Comparison of ENCODE assay signal across 27 mouse cellular contexts in the genomic region with DNA sequence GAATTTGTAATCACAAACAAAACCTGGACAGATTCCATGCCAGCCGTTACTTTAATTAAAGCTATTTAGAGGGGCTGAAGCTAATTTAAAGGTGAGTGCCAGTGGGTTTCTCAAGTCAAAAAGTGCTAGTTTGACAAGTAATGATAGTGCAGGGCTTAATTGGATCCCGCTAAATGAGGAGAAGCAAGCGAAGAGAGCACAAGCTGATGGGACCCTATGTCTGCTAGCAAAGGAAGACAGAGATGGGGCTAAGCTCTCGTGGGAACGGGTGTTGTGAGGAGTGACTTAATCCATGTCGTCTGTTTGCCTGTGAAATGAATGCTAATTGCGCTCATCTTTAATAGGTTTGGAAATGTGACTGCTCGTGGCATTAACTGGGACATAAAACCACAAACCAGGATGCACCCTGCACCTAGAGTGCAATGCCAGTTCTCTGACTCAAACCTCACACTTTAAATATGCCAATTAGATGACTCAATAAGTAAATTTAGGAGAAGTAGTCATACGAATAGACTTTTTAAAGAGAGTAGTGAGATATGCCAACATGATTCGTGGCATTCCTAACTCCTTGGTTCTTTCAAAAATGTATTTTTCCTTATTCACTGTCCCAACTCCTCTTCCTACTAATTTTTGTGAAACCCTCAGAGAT.
A peak's percentile ranks its signal among the peaks of the same experiment; 100 is the strongest.
DNase-seq lines count a peak whose midpoint lies in the region; ATAC-seq and TF ChIP-seq lines count a peak whose summit lies in the region.
"Had no signal": no experiment of that assay in that cellular context is flagged by ENCODE, and none has a peak within 500 bp of the region (broad histone marks: within the 10 kb centered on the region; RNA-seq: fewer than 3 reads in every experiment).

No protein-coding gene starts in this region.

- no peak overlapping the region for H3K9ac ChIP-seq in liver, postnatal 0 days (replicated peaks)
- H3K9ac ChIP-seq: heart, embryonic 13.5 days; hindbrain, embryonic 15.5 days; kidney, embryonic 15.5 days; liver, embryonic 14.5 days; lung, embryonic 14.5 days; midbrain, embryonic 15.5 days had no signal

- peak; percentile 73 for ATAC-seq in frontal cortex, adult (ENCODE audit: low TSS enrichment)
- ATAC-seq in liver, postnatal 0 days = no peak
- ATAC-seq: midbrain, embryonic 15.5 days had no signal

- no peak for TF ChIP-seq EP300 in liver, postnatal 0 days (IDR thresholded peaks at IDR 0.05; ENCODE audit: low read depth)

- no peak overlapping the region for H3K4me2 ChIP-seq in liver, postnatal 0 days (ENCODE audit: low read depth, low read length)
- H3K4me2 ChIP-seq: heart, embryonic 13.5 days; hindbrain, embryonic 15.5 days; kidney, embryonic 15.5 days; lung, embryonic 14.5 days; midbrain, embryonic 15.5 days had no signal

- no peak for TF ChIP-seq CTCF in liver, postnatal 0 days (IDR thresholded peaks at IDR 0.05; ENCODE audit: low read depth)

- H3K4me1 ChIP-seq in liver, postnatal 0 days (ENCODE audit: insufficient read depth) = no peaks in the 10 kb centered on the region
- H3K4me1 ChIP-seq: forebrain, embryonic 10.5 days; hindbrain, embryonic 15.5 days; kidney, embryonic 15.5 days; midbrain, embryonic 15.5 days had no signal

- no peak overlapping the region for H3K4me3 ChIP-seq in liver, postnatal 0 days (ENCODE audit: low read depth, low read length)
- H3K4me3 ChIP-seq: forebrain, embryonic 10.5 days; heart, embryonic 13.5 days; hindbrain, embryonic 15.5 days; kidney, embryonic 15.5 days; midbrain, embryonic 15.5 days had no signal

- H3K9me3 ChIP-seq in liver, postnatal 0 days (ENCODE audit: low read length) = no peaks in the 10 kb centered on the region
- H3K9me3 ChIP-seq: forebrain, embryonic 10.5 days; heart, embryonic 13.5 days; hindbrain, embryonic 15.5 days; kidney, embryonic 15.5 days; midbrain, embryonic 15.5 days had no signal

- H3K27ac ChIP-seq in liver, postnatal 0 days (ENCODE audit: low read depth) = no peak overlapping the region
- H3K27ac ChIP-seq: forebrain, embryonic 10.5 days; heart, embryonic 13.5 days; hindbrain, embryonic 15.5 days; kidney, embryonic 15.5 days; liver, embryonic 14.5 days; midbrain, embryonic 15.5 days had no signal

- no peak for DNase-seq in frontal cortex, postnatal 10 days (ENCODE audit: low spot score in 2 of 2)
- DNase-seq in 3134 (ENCODE audit: extremely low read depth, insufficient read length, low spot score) = peak; percentile 47
- peak; percentile 87 for DNase-seq in Muller cell, postnatal 12 days (ENCODE audit: inconsistent ontology term)
- DNase-seq in fat pad, adult 2 months (ENCODE audit: extremely low read depth, low read depth, low spot score) = peak; percentile 16
- DNase-seq in right cerebral cortex, postnatal 10 days (ENCODE audit: low spot score in 2 of 2) = no peak
- no peak for DNase-seq in liver, postnatal 0 days
- DNase-seq: adrenal gland, adult 2 months; adrenal gland, postnatal 36 days; cerebellum, adult 8-10 months; cerebellum, postnatal 25 days; gastrocnemius, postnatal 10 days; heart, postnatal 10 days; kidney, adult 18-20 months; kidney, postnatal 25 days; liver; lung, embryonic 14.5 days; lung, postnatal 14 days; right cerebral cortex, postnatal 4 days; thymus, postnatal 14 days had no signal

- H3K36me3 ChIP-seq in liver, postnatal 0 days (replicated peaks; ENCODE audit: insufficient read depth, low read length) = no peaks in the 10 kb centered on the region
- H3K36me3 ChIP-seq: forebrain, embryonic 10.5 days; heart, embryonic 13.5 days; hindbrain, embryonic 15.5 days; kidney, embryonic 15.5 days; midbrain, embryonic 15.5 days had no signal

- H3K27me3 ChIP-seq in liver, postnatal 0 days (ENCODE audit: insufficient read depth, low read length) = no peaks in the 10 kb centered on the region
- H3K27me3 ChIP-seq: CH12.LX; heart, embryonic 13.5 days; hindbrain, embryonic 15.5 days; kidney, embryonic 15.5 days; midbrain, embryonic 15.5 days had no signal

- 78% methylated on average over 10 of the region's 10 CpGs for WGBS in liver, postnatal 0 days (ENCODE audit: insufficient replicate concordance)

Comparison
In these comparisons a context has a peak if more than half of its experiments do, and no peak if none do; other contexts are left out.
1. DNase-seq: peak in 3134 (single experiment), Muller cell, postnatal 12 days (single experiment) and fat pad, adult 2 months (single experiment); none in frontal cortex, postnatal 10 days (0 of 2), right cerebral cortex, postnatal 10 days (0 of 2) and liver, postnatal 0 days (single experiment).